Mouse (Mus musculus): ENCODE measurements around the gene Fam71e1. TPM values are rescaled to one million over a fixed set of nuclear protein-coding genes. Genes with fewer than 3 reads are reported as not detected.

The Fam71e1 gene
- total and polyA plus RNA-seq, 2 experiments, result 1.8 to 4.1 TPM

DNA sequence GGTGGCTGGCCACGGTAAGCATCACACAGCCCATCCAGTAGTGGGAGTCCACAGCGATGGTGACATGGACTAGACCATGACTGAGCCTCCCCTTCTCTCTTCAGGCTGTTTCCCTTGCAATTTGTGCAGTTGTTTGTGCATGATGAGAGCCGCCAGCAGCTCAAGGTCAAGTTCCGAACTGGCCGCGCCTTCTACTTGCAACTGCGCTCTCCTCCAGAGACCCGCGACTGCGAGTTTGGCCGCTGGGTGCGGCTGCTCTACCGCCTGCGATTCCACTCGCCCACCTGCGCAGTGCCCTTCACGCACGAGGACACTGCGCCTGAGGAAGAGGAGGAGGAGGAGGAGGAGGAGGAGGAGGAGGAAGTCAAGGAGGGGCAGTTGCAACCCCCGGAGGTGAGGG lies 3.7 kb downstream of the Fam71e1 start:
- DNase-seq (ENCODE audit: extremely low read depth, low read depth, low spot score), result no peak
- Histone ChIP-seq H3K36me3 (ENCODE audit: control insufficient read depth, insufficient read depth, low read length) (no peaks in the 10 kb centered on the region), H3K27ac (replicated peaks; ENCODE audit: insufficient read depth, low read depth, low read length) (no peak overlapping the region), H3K79me2 (ENCODE audit: control insufficient read depth, insufficient read depth, low read length) (peaks cover 5% of the 10 kb centered on the region; the same call in 1 of the 2 replicates), H3K4me3 (ENCODE audit: insufficient read depth, low read depth, low read length) (no peak overlapping the region), H3K9ac (ENCODE audit: low read depth, low read length) (no peak overlapping the region), H3K4me1 (ENCODE audit: control insufficient read depth, insufficient read depth, low read length) (peaks cover 25% of the 10 kb centered on the region), H3K27me3 (ENCODE audit: control insufficient read depth, insufficient read depth, low read length) (no peaks in the 10 kb centered on the region)
- TF ChIP-seq CTCF (IDR thresholded peaks at IDR 0.05; ENCODE audit: low read depth, low read length), result no peak
- no peak for TF ChIP-seq POLR2A (IDR thresholded peaks at IDR 0.05; ENCODE audit: extremely low read depth, insufficient read depth, low read length)
- WGBS, result 75% methylated on average over 20 of the region's 20 CpGs

- no peak overlapping the region for H3K4me3 ChIP-seq (ENCODE audit: insufficient read depth, low read depth, low read length)
- peak; percentile 34 for DNase-seq (ENCODE audit: extremely low read depth, low read depth, low spot score)
- no peaks in the 10 kb centered on the region for H3K27me3 ChIP-seq (ENCODE audit: control insufficient read depth, insufficient read depth, low read length)
- WGBS, result 36% methylated on average over 5 of the region's 5 CpGs
- H3K79me2 ChIP-seq (ENCODE audit: control insufficient read depth, insufficient read depth, low read length), result no peaks in the 10 kb centered on the region
- peak; percentile 80 for TF ChIP-seq CTCF (IDR thresholded peaks at IDR 0.05; ENCODE audit: low read depth, low read length)
- TF ChIP-seq POLR2A (IDR thresholded peaks at IDR 0.05; ENCODE audit: extremely low read depth, insufficient read depth, low read length), result no peak
- peaks cover 16% of the 10 kb centered on the region for H3K4me1 ChIP-seq (ENCODE audit: control insufficient read depth, insufficient read depth, low read length)
- H3K27ac ChIP-seq (replicated peaks; ENCODE audit: insufficient read depth, low read depth, low read length), result no peak overlapping the region
- no peaks in the 10 kb centered on the region for H3K36me3 ChIP-seq (ENCODE audit: control insufficient read depth, insufficient read depth, low read length)
- H3K9ac ChIP-seq (ENCODE audit: low read depth, low read length), result no peak overlapping the region
Measured at GRCm38 (mm10) chr7:44501563-44502115, 5.3 kb downstream of the Fam71e1 start.

DNA sequence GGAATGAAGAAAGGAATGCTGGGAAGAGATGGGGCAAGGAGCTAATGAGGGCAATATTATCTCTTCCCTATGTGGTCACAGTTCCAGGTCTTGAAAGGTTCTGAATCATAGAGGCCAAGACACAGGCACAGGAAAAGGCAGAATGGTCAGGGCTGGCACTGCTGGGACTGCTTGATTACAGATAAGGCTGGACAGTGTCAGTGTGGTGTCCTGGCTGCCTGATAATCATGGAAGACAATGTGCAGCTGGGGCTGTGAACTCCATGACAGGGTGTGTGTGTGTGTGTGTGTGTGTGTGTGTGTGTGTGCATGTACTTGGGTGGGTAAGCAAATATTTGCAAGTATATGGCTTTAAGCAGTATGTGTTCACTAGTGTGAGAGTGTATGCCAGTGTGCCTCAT lies 11.1 kb downstream of the Fam71e1 start:
- no peak overlapping the region for H3K27ac ChIP-seq (replicated peaks; ENCODE audit: insufficient read depth, low read depth, low read length)
- TF ChIP-seq POLR2A (IDR thresholded peaks at IDR 0.05; ENCODE audit: extremely low read depth, insufficient read depth, low read length) (no peak), CTCF (IDR thresholded peaks at IDR 0.05; ENCODE audit: low read depth, low read length) (no peak)

DNA sequence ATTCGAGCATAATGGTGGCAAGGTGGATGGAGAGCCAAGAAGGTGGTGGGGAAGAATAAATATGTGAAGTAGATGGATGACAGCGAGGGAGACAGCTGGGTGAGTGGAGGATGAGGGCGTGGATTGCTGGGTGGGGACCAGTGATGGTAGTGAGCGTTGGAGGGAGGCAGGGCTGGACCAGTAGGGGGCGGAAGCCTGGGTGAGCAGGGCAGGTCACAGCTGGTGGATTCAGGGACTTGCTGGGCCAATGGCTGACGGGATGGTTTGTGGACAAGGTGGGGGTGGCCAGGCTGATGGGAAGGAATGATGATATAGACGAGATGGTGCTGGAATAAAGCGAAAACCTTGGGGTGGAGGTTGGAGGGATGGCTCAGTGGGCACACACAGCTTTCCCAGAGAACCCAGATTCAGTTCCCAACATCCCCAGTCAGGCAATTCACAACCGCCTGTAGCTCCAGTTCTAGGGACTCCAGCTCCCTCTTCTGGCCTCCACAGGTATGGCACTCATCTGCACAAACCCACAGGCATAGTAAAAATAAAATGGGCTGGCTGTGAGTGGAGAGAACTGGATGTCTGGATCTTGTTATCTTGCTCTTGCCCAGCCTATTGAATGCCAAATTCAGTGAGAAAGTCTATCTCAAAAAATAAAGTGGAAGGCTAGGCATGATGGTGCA lies 23.0 kb downstream of the Fam71e1 start:
- Histone ChIP-seq H3K9ac (ENCODE audit: low read depth, low read length) (no peak overlapping the region), H3K4me1 (ENCODE audit: control insufficient read depth, insufficient read depth, low read length) (no peaks in the 10 kb centered on the region), H3K36me3 (ENCODE audit: control insufficient read depth, insufficient read depth, low read length) (no peaks in the 10 kb centered on the region), H3K4me3 (ENCODE audit: insufficient read depth, low read depth, low read length) (no peak overlapping the region), H3K27me3 (ENCODE audit: control insufficient read depth, insufficient read depth, low read length) (peaks cover 3% of the 10 kb centered on the region; the same call in 1 of the 2 replicates), H3K79me2 (ENCODE audit: control insufficient read depth, insufficient read depth, low read length) (no peaks in the 10 kb centered on the region), H3K27ac (replicated peaks; ENCODE audit: insufficient read depth, low read depth, low read length) (no peak overlapping the region)
- WGBS, result 74% methylated on average over 9 of the region's 9 CpGs
- DNase-seq (ENCODE audit: extremely low read depth, low read depth, low spot score), result no peak
- TF ChIP-seq CTCF (IDR thresholded peaks at IDR 0.05; ENCODE audit: low read depth, low read length), result peak; percentile 54
- no peak for TF ChIP-seq POLR2A (IDR thresholded peaks at IDR 0.05; ENCODE audit: extremely low read depth, insufficient read depth, low read length)

More for the DNA sequence above, 11.1 kb downstream of the Fam71e1 start:
- DNase-seq (ENCODE audit: extremely low read depth, low read depth, low spot score), result no peak
- peaks cover 4% of the 10 kb centered on the region; the same call in 1 of the 2 replicates for H3K27me3 ChIP-seq (ENCODE audit: control insufficient read depth, insufficient read depth, low read length)
- no peaks in the 10 kb centered on the region for H3K36me3 ChIP-seq (ENCODE audit: control insufficient read depth, insufficient read depth, low read length)
- H3K9ac ChIP-seq (ENCODE audit: low read depth, low read length), result no peak overlapping the region
- H3K4me1 ChIP-seq (ENCODE audit: control insufficient read depth, insufficient read depth, low read length), result no peaks in the 10 kb centered on the region
- no peaks in the 10 kb centered on the region for H3K79me2 ChIP-seq (ENCODE audit: control insufficient read depth, insufficient read depth, low read length)
- no peak overlapping the region for H3K4me3 ChIP-seq (ENCODE audit: insufficient read depth, low read depth, low read length)

- H3K9ac ChIP-seq (ENCODE audit: low read depth, low read length), result no peak overlapping the region
- H3K79me2 ChIP-seq (ENCODE audit: control insufficient read depth, insufficient read depth, low read length), result no peaks in the 10 kb centered on the region
- no peaks in the 10 kb centered on the region for H3K36me3 ChIP-seq (ENCODE audit: control insufficient read depth, insufficient read depth, low read length)
- TF ChIP-seq CTCF (IDR thresholded peaks at IDR 0.05; ENCODE audit: low read depth, low read length) (no peak), POLR2A (IDR thresholded peaks at IDR 0.05; ENCODE audit: extremely low read depth, insufficient read depth, low read length) (no peak)
- H3K4me1 ChIP-seq (ENCODE audit: control insufficient read depth, insufficient read depth, low read length), result no peaks in the 10 kb centered on the region
- DNase-seq (ENCODE audit: extremely low read depth, low read depth, low spot score), result no peak
- no peak overlapping the region for H3K4me3 ChIP-seq (ENCODE audit: insufficient read depth, low read depth, low read length)
- no peak overlapping the region for H3K27ac ChIP-seq (replicated peaks; ENCODE audit: insufficient read depth, low read depth, low read length)
- 76% methylated on average over 3 of the region's 3 CpGs for WGBS
- H3K27me3 ChIP-seq (ENCODE audit: control insufficient read depth, insufficient read depth, low read length), result peaks cover 6% of the 10 kb centered on the region; the same call in 1 of the 2 replicates
Measured at GRCm38 (mm10) chr7:44520990-44521389, 24.6 kb downstream of the Fam71e1 start.

- Histone ChIP-seq H3K36me3 (ENCODE audit: control insufficient read depth, insufficient read depth, low read length) (no peaks in the 10 kb centered on the region), H3K9ac (ENCODE audit: low read depth, low read length) (no peak overlapping the region), H3K27ac (replicated peaks; ENCODE audit: insufficient read depth, low read depth, low read length) (no peak overlapping the region), H3K27me3 (ENCODE audit: control insufficient read depth, insufficient read depth, low read length) (peaks cover 6% of the 10 kb centered on the region; the same call in 1 of the 2 replicates), H3K79me2 (ENCODE audit: control insufficient read depth, insufficient read depth, low read length) (no peaks in the 10 kb centered on the region), H3K4me1 (ENCODE audit: control insufficient read depth, insufficient read depth, low read length) (no peaks in the 10 kb centered on the region), H3K4me3 (ENCODE audit: insufficient read depth, low read depth, low read length) (no peak overlapping the region)
- 4% methylated on average over 20 of the region's 20 CpGs for WGBS
- no peak for DNase-seq (ENCODE audit: extremely low read depth, low read depth, low spot score)
- TF ChIP-seq POLR2A (IDR thresholded peaks at IDR 0.05; ENCODE audit: extremely low read depth, insufficient read depth, low read length) (no peak), CTCF (IDR thresholded peaks at IDR 0.05; ENCODE audit: low read depth, low read length) (peak; percentile 80)
Measured at GRCm38 (mm10) chr7:44521710-44522109, 25.3 kb downstream of the Fam71e1 start.
